Mouse (Mus musculus) heart, embryonic 11.5 days (tissue): Measurements from ENCODE around the gene Lrmda. TPM values are rescaled to one million over a fixed set of nuclear protein-coding genes. Genes with fewer than 3 reads are reported as not detected.

Experiments
- ATAC-seq: fragments of 200-750 bp; cut with Nextera tagmentation; replicated peaks from 2 replicates; pipeline ENCODE4 v1.8.0; 2017; ENCODE audit warnings: moderate library complexity; ENCODE audit not compliant: insufficient number of reproducible peaks, low FRiP score, low TSS enrichment
- H3K27ac ChIP-seq: fragments of 300-500 bp; sonication (generic); 2 replicates; pipeline ENCODE4 v1.5.1; 2014; ENCODE audit warnings: mild to moderate bottlenecking, low read depth, low read length
- H3K27me3 ChIP-seq: fragments of 300-500 bp; sonication (generic); 2 replicates; pipeline ENCODE4 v1.6.1; 2014; ENCODE audit warnings: mild to moderate bottlenecking, low read length, mixed read lengths; ENCODE audit not compliant: control insufficient read depth, insufficient read depth
- H3K36me3 ChIP-seq: fragments of 300-500 bp; sonication (generic); 2 replicates; pipeline ENCODE4 v1.6.1; 2014; ENCODE audit warnings: mild to moderate bottlenecking, low read length, moderate library complexity, mixed read lengths; ENCODE audit not compliant: control insufficient read depth, insufficient read depth
- H3K4me1 ChIP-seq: fragments of 300-500 bp; sonication (generic); 2 replicates; pipeline ENCODE4 v1.6.1; 2014; ENCODE audit warnings: low read length; ENCODE audit not compliant: control insufficient read depth, insufficient read depth
- H3K4me2 ChIP-seq: fragments of 300-500 bp; sonication (generic); 2 replicates; pipeline ENCODE4 v1.6.1; 2014; ENCODE audit warnings: mild to moderate bottlenecking, moderate library complexity
- H3K4me3 ChIP-seq: fragments of 300-500 bp; sonication (generic); 2 replicates; pipeline ENCODE4 v1.5.1; 2014; ENCODE audit warnings: low read depth, low read length
- H3K9ac ChIP-seq: fragments of 300-500 bp; sonication (generic); 2 replicates; pipeline ENCODE4 v1.6.1; 2014; ENCODE audit warnings: mild to moderate bottlenecking, low read depth, low read length, moderate library complexity
- H3K9me3 ChIP-seq: fragments of 300-500 bp; sonication (generic); replicated peaks from 2 replicates; pipeline ENCODE4 v1.6.1; 2016; ENCODE audit warnings: low read length; ENCODE audit not compliant: control insufficient read depth
- WGBS: fragments of 180-500 bp; shearing (Covaris S2); extraction: QIAGEN DNeasy Blood & Tissue Kit; methylation state at CpG from one replicate; pipeline ENCODE4 v1.1.7; 2014; ENCODE audit not compliant: insufficient replicate concordance; 5-methylcytosine and 5-hydroxymethylcytosine counted together
- polyA plus RNA-seq: library from polyadenylated mRNA; unstranded; fragments of >200 nt; fragmentation: Nextera tagmentation; extraction: Ambion mirVana; gene quantifications from 2 replicates; pipeline ENCODE4 v1.2.1, GENCODE M21; 2014

The Lrmda gene
- polyA plus RNA-seq, 1 experiment from 2014 or later = 0.70 TPM

GRCm38 (mm10) chr14:22059348-22059861, 39.9 kb downstream of the Lrmda start:
- Histone ChIP-seq H3K4me1 (peaks cover 7% of the 10 kb centered on the region; the same call in 1 of the 2 replicates), H3K4me3 (no peak overlapping the region), H3K9ac (no peak overlapping the region), H3K27me3 (no peaks in the 10 kb centered on the region), H3K4me2 (no peak overlapping the region), H3K36me3 (no peaks in the 10 kb centered on the region), H3K9me3 (no peaks in the 10 kb centered on the region), H3K27ac (no peak overlapping the region)
- 64% methylated on average over 6 of the region's 6 CpGs for WGBS
- ATAC-seq = no peak

GRCm38 (mm10) chr14:22060787-22061186, 41.3 kb downstream of the Lrmda start:
- H3K9me3 ChIP-seq = no peaks in the 10 kb centered on the region
- no peak overlapping the region for H3K9ac ChIP-seq
- no peaks in the 10 kb centered on the region for H3K36me3 ChIP-seq
- H3K4me2 ChIP-seq = no peak overlapping the region
- 85% methylated on average over 7 of the region's 7 CpGs for WGBS
- no peak overlapping the region for H3K4me3 ChIP-seq
- no peak for ATAC-seq
- no peak overlapping the region for H3K27ac ChIP-seq
- H3K27me3 ChIP-seq = no peaks in the 10 kb centered on the region
- H3K4me1 ChIP-seq = peaks cover 2% of the 10 kb centered on the region; the same call in 1 of the 2 replicates

GRCm38 (mm10) chr14:22062117-22062855, 42.8 kb downstream of the Lrmda start:
- H3K27me3 ChIP-seq = peaks cover 2% of the 10 kb centered on the region; the same call in 1 of the 2 replicates

GRCm38 (mm10) chr14:22069169-22069568, 49.7 kb downstream of the Lrmda start:
- no peak overlapping the region for H3K4me3 ChIP-seq
- peaks cover 3% of the 10 kb centered on the region; the same call in 1 of the 2 replicates for H3K4me1 ChIP-seq
- WGBS = 27% methylated on average over 2 of the region's 2 CpGs
- H3K36me3 ChIP-seq = no peaks in the 10 kb centered on the region
- H3K27ac ChIP-seq = no peak overlapping the region
- no peak for ATAC-seq
- no peak overlapping the region for H3K4me2 ChIP-seq
- peaks cover 2% of the 10 kb centered on the region for H3K27me3 ChIP-seq
- no peaks in the 10 kb centered on the region for H3K9me3 ChIP-seq
- H3K9ac ChIP-seq = no peak overlapping the region

More at GRCm38 (mm10) chr14:22062117-22062855, 42.8 kb downstream of the Lrmda start:
- ATAC-seq = no peak
- Histone ChIP-seq H3K4me3 (no peak overlapping the region), H3K9me3 (no peaks in the 10 kb centered on the region), H3K4me1 (no peaks in the 10 kb centered on the region), H3K4me2 (no peak overlapping the region), H3K9ac (no peak overlapping the region), H3K27ac (no peak overlapping the region), H3K36me3 (no peaks in the 10 kb centered on the region)
- WGBS = 51% methylated on average over 9 of the region's 9 CpGs

GRCm38 (mm10) chr14:22073385-22073784, 53.9 kb downstream of the Lrmda start:
- WGBS = 84% methylated on average over 5 of the region's 5 CpGs
- no peak overlapping the region for H3K4me2 ChIP-seq
- H3K4me1 ChIP-seq = peaks cover 3% of the 10 kb centered on the region; the same call in 1 of the 2 replicates
- H3K36me3 ChIP-seq = no peaks in the 10 kb centered on the region
- no peak overlapping the region for H3K9ac ChIP-seq
- H3K9me3 ChIP-seq = no peaks in the 10 kb centered on the region
- no peak overlapping the region for H3K4me3 ChIP-seq
- H3K27ac ChIP-seq = no peak overlapping the region
- no peaks in the 10 kb centered on the region; the same call in 1 of the 2 replicates for H3K27me3 ChIP-seq
- no peak for ATAC-seq

- H3K4me2 ChIP-seq = no peak overlapping the region
- no peaks in the 10 kb centered on the region for H3K36me3 ChIP-seq
- peaks cover 5% of the 10 kb centered on the region; the same call in 1 of the 2 replicates for H3K27me3 ChIP-seq
- 66% methylated on average over 16 of the region's 16 CpGs for WGBS
- H3K9me3 ChIP-seq = no peaks in the 10 kb centered on the region
- no peaks in the 10 kb centered on the region for H3K4me1 ChIP-seq
- H3K4me3 ChIP-seq = no peak overlapping the region
- H3K9ac ChIP-seq = no peak overlapping the region
- no peak overlapping the region for H3K27ac ChIP-seq
- no peak for ATAC-seq
Observed at GRCm38 (mm10) chr14:22074229-22074628, 54.7 kb downstream of the Lrmda start.

- Histone ChIP-seq H3K27me3 (peaks cover 6% of the 10 kb centered on the region), H3K4me1 (no peaks in the 10 kb centered on the region), H3K4me2 (no peak overlapping the region), H3K4me3 (no peak overlapping the region), H3K9ac (no peak overlapping the region), H3K36me3 (no peaks in the 10 kb centered on the region), H3K27ac (no peak overlapping the region), H3K9me3 (peaks cover 11% of the 10 kb centered on the region)
- ATAC-seq = no peak
- 78% methylated on average over 3 of the region's 3 CpGs for WGBS
Observed at GRCm38 (mm10) chr14:22083931-22084330, 64.4 kb downstream of the Lrmda start.

GRCm38 (mm10) chr14:22085411-22085810, 65.9 kb downstream of the Lrmda start:
- Histone ChIP-seq H3K9me3 (peaks cover 11% of the 10 kb centered on the region), H3K27ac (no peak overlapping the region), H3K4me3 (no peak overlapping the region), H3K36me3 (no peaks in the 10 kb centered on the region), H3K9ac (no peak overlapping the region), H3K4me2 (no peak overlapping the region), H3K27me3 (peaks cover 6% of the 10 kb centered on the region; the same call in 1 of the 2 replicates), H3K4me1 (peaks cover 8% of the 10 kb centered on the region; the same call in 1 of the 2 replicates)
- 84% methylated on average over 3 of the region's 3 CpGs for WGBS
- ATAC-seq = no peak
